ENCODE assay signal across 1 mouse cellular context in genomic region chr2:28532938-28533771, GRCm38 (mm10).
TF ChIP-seq lines count a peak whose summit lies in the region.

No protein-coding gene starts in this region.

TF ChIP-seq in CH12.LX, 34 proteins besides CTCF, POLR2A, EP300 and RAD21:
- no peak for TF ChIP-seq ZNF384 (IDR thresholded peaks at IDR 0.05; ENCODE audit: low read depth, low read length)
- no peak for TF ChIP-seq GABPA (IDR thresholded peaks at IDR 0.05; ENCODE audit: insufficient replicate concordance, low read depth, low read length)
- TF ChIP-seq NELFE (IDR thresholded peaks at IDR 0.05; ENCODE audit: low read depth, low read length): no peak
- 0 out of 2 replicates have a peak, but pooled peaks have one; percentile 25 for TF ChIP-seq BHLHE40 (IDR thresholded peaks at IDR 0.05; ENCODE audit: low read depth, low read length)
- peak; percentile 30; the same call in 1 of the 2 replicates for TF ChIP-seq MXI1 (IDR thresholded peaks at IDR 0.05; ENCODE audit: low read depth, low read length)
- TF ChIP-seq SMC3 (IDR thresholded peaks at IDR 0.05; ENCODE audit: low read depth, low read length): no peak
- TF ChIP-seq CHD2 (IDR thresholded peaks at IDR 0.05; ENCODE audit: low read length): no peak
- no peak for TF ChIP-seq E2F4 (IDR thresholded peaks at IDR 0.05; ENCODE audit: insufficient replicate concordance, low read depth, low read length)
- no peak for TF ChIP-seq UBTF (IDR thresholded peaks at IDR 0.05; ENCODE audit: low read depth, low read length)
- no peak for TF ChIP-seq MAX (IDR thresholded peaks at IDR 0.05; ENCODE audit: low read length)
- no peak for TF ChIP-seq USF1 (IDR thresholded peaks at IDR 0.05; ENCODE audit: low read depth, low read length)
- TF ChIP-seq TBP (conservative IDR thresholded peaks at IDR 0.05; ENCODE audit: low read depth, low read length): no peak
- no peak for TF ChIP-seq USF2 (conservative IDR thresholded peaks at IDR 0.05; ENCODE audit: low read depth, low read length)
- no peak for TF ChIP-seq MYC (IDR thresholded peaks at IDR 0.05; ENCODE audit: low read depth, low read length)
- no peak for TF ChIP-seq ETS1 (conservative IDR thresholded peaks at IDR 0.05; ENCODE audit: low read depth, low read length)
- TF ChIP-seq MEF2A (IDR thresholded peaks at IDR 0.05; ENCODE audit: borderline replicate concordance, low read depth, low read length): no peak; the same call in 1 of the 2 replicates
- TF ChIP-seq JUN (IDR thresholded peaks at IDR 0.05; ENCODE audit: insufficient read depth, low read depth, low read length): no peak
- TF ChIP-seq PAX5 (IDR thresholded peaks at IDR 0.05; ENCODE audit: low read length): no peak
- no peak for TF ChIP-seq ELF1 (IDR thresholded peaks at IDR 0.05; ENCODE audit: low read depth, low read length)
- no peak for TF ChIP-seq POLR2AphosphoS2 (IDR thresholded peaks at IDR 0.05; ENCODE audit: low read depth, low read length)
- TF ChIP-seq NRF1 (IDR thresholded peaks at IDR 0.05; ENCODE audit: low read depth, low read length): peak; percentile 57
- TF ChIP-seq SIN3A (IDR thresholded peaks at IDR 0.05; ENCODE audit: low read length): 0 out of 2 replicates have a peak, but pooled peaks have one; percentile 37
- no peak for TF ChIP-seq KAT2A (IDR thresholded peaks at IDR 0.05; ENCODE audit: insufficient replicate concordance, low read length)
- no peak for TF ChIP-seq RCOR1 (conservative IDR thresholded peaks at IDR 0.05; ENCODE audit: low read depth, low read length)
- no peak for TF ChIP-seq JUND (conservative IDR thresholded peaks at IDR 0.05; ENCODE audit: low read depth, low read length)
